Mouse (Mus musculus) erythroblast, embryonic 14.5 days (primary cell): ENCODE measurements around the gene Atat1. TPM values are rescaled to one million over a fixed set of nuclear protein-coding genes. Genes with fewer than 3 reads are reported as not detected.

Experiments used
- H3K27me3 ChIP-seq: 2 replicates; pipeline ENCODE4 v1.6.1; 2012; ENCODE audit warnings: inconsistent platforms; ENCODE audit not compliant: control insufficient read depth
- H3K36me3 ChIP-seq: 2 replicates; pipeline ENCODE4 v1.6.1; 2012; ENCODE audit warnings: mild to moderate bottlenecking, inconsistent platforms; ENCODE audit not compliant: control insufficient read depth
- H3K4me1 ChIP-seq: 2 replicates; pipeline ENCODE4 v1.6.1; 2012; ENCODE audit warnings: inconsistent platforms; ENCODE audit not compliant: control insufficient read depth
- H3K4me3 ChIP-seq: replicated peaks from 2 replicates; pipeline ENCODE3; 2012; ENCODE audit warnings: moderate library complexity, mild to moderate bottlenecking, inconsistent platforms
- H3K9me3 ChIP-seq: 2 replicates; pipeline ENCODE4 v1.6.1; 2012; ENCODE audit warnings: low read length, inconsistent platforms, mixed read lengths; ENCODE audit not compliant: control insufficient read depth
- GATA1 ChIP-seq: IDR thresholded peaks from 2 replicates; pipeline ENCODE4 v1.6.1; 2012; ENCODE audit warnings: low read length, inconsistent platforms, mixed read lengths
- TAL1 ChIP-seq: IDR thresholded peaks from 3 replicates; pipeline ENCODE4 v1.6.1; 2012; ENCODE audit warnings: low read length, inconsistent platforms, mixed read lengths
- polyA plus RNA-seq: library from polyadenylated mRNA; stranded (reverse); fragments of >175 nt; gene quantifications from 2 replicates; pipeline ENCODE4 v1.2.3, GENCODE M21; 2012

Gene Atat1
- polyA plus RNA-seq, 1 experiment = 1.1 TPM

GRCm38 (mm10) chr17:35909186-35909918 is 523 bp downstream of the Atat1 start:
- H3K4me1 ChIP-seq = peaks cover 45% of the 10 kb centered on the region
- peak overlapping the region; percentile 76 for H3K4me3 ChIP-seq
- no peaks in the 10 kb centered on the region for H3K27me3 ChIP-seq
- TF ChIP-seq TAL1 (no peak), GATA1 (no peak)
- no peaks in the 10 kb centered on the region for H3K9me3 ChIP-seq
- peaks cover 63% of the 10 kb centered on the region for H3K36me3 ChIP-seq

- H3K4me3 ChIP-seq = no peak overlapping the region
- H3K36me3 ChIP-seq = peaks cover 57% of the 10 kb centered on the region
Observed at GRCm38 (mm10) chr17:35907609-35908008, 2.3 kb downstream of the Atat1 start.

DNA sequence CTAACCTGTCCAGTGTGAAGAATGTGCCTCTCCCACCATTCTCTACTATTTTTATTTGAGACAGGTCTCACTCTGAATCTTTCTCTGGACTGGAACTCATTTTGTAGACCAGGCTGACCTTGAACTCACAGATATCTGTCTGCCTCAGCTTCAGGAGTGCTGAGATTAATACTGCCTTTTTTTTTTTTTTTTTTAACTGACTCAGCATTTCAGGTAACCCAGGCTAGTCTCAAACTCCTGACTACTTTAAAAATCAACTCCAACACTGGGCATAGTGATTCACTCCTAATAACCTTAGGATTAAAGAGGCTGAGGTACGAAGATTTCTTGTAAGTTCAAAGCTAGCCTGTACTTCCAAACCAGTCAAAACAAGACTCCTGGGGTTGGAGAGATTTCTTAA is 4.3 kb downstream of the Atat1 start:
- no peak overlapping the region for H3K4me3 ChIP-seq
- TF ChIP-seq GATA1 (no peak), TAL1 (no peak)
- no peaks in the 10 kb centered on the region for H3K9me3 ChIP-seq
- no peaks in the 10 kb centered on the region for H3K27me3 ChIP-seq
- H3K36me3 ChIP-seq = peaks cover 40% of the 10 kb centered on the region
- peaks cover 27% of the 10 kb centered on the region for H3K4me1 ChIP-seq

More at GRCm38 (mm10) chr17:35907609-35908008, 2.3 kb downstream of the Atat1 start:
- TF ChIP-seq TAL1 = no peak
- TF ChIP-seq GATA1 = no peak
- no peaks in the 10 kb centered on the region for H3K27me3 ChIP-seq
- no peaks in the 10 kb centered on the region for H3K9me3 ChIP-seq
- peaks cover 32% of the 10 kb centered on the region for H3K4me1 ChIP-seq

- no peak for TF ChIP-seq GATA1
- no peak for TF ChIP-seq TAL1
Observed at GRCm38 (mm10) chr17:35903992-35904355, 5.9 kb downstream of the Atat1 start.

GRCm38 (mm10) chr17:35903343-35903991 is 6.4 kb downstream of the Atat1 start:
- Histone ChIP-seq H3K4me3 (no peak overlapping the region), H3K36me3 (peaks cover 36% of the 10 kb centered on the region), H3K4me1 (peaks cover 18% of the 10 kb centered on the region), H3K27me3 (no peaks in the 10 kb centered on the region), H3K9me3 (no peaks in the 10 kb centered on the region)
- no peak for TF ChIP-seq TAL1
- TF ChIP-seq GATA1 = no peak

More at GRCm38 (mm10) chr17:35903992-35904355, 5.9 kb downstream of the Atat1 start:
- Histone ChIP-seq H3K4me3 (no peak overlapping the region), H3K9me3 (no peaks in the 10 kb centered on the region), H3K4me1 (peaks cover 21% of the 10 kb centered on the region), H3K27me3 (no peaks in the 10 kb centered on the region), H3K36me3 (peaks cover 38% of the 10 kb centered on the region)

DNA sequence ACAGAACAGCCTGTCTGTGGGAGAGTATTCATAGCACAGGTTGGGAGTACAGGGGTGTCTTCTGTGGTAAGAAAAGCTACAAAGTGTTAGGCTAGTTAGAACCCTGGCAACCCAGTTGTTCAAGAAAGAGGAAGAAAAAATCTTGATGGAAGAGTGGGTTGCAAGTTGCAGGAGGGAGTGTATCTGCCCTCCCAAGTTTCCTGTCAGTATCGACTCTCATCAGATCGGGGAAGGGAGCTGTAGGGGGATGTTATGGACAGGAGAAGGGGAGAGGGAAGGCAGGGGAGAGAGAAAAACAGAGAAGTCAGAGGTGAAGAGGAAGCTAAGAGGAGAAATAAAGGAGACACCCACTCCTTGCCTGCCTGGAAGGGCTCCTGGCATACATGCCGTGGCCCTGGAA is 9.2 kb downstream of the Atat1 start:
- no peaks in the 10 kb centered on the region for H3K27me3 ChIP-seq
- no peak overlapping the region for H3K4me3 ChIP-seq
- TF ChIP-seq TAL1 (no peak), GATA1 (no peak)
- peaks cover 40% of the 10 kb centered on the region for H3K4me1 ChIP-seq
- H3K36me3 ChIP-seq = peaks cover 25% of the 10 kb centered on the region
- H3K9me3 ChIP-seq = no peaks in the 10 kb centered on the region

DNA sequence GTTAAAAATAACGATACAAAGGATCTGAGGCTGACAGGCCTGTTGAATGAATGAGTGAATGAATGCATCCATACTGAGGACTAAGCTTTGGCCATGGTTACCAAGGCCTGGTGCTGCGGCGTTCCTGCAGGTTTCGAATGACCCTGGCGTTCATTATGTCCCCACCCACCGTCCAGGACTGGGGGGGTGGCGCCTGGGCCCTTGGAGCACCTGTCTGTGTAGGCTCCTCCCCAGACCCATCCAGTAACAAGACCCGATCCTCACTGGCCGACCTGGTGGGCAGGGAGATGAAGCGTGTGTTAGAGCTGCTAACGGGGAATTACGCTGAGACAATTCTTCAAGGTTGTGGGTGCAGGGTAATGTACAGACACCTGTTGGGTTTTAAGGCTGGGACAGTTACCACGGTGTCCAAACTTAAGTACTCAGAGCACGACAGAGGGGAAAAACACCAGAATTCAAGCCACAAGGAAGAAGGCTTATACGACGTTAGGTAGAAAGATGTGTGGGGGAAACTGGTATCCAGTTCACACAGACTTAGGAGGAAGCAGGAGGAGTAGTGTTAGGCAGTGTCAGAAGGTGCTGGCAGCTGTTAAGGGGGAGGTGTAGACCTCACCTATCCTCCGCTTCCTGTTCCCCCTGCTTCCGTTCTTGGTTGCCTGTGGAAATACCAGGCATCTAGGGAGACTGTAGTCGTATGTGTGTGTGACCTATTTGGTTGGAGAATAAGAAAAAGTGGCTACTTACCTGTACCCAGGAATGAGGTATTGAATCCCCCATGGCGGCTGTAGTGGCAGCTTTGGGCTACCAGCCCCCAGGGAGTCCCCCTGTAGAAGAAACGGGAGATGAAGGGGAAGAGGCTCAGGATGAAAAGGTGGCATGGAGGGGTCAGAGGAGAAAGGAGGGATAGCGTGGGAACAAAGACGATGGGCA is 12.0 kb downstream of the Atat1 start:
- TF ChIP-seq TAL1 = no peak
- no peak for TF ChIP-seq GATA1
- Histone ChIP-seq H3K4me1 (peaks cover 43% of the 10 kb centered on the region), H3K4me3 (peak overlapping the region; percentile 91), H3K36me3 (peaks cover 32% of the 10 kb centered on the region), H3K27me3 (no peaks in the 10 kb centered on the region), H3K9me3 (no peaks in the 10 kb centered on the region)

DNA sequence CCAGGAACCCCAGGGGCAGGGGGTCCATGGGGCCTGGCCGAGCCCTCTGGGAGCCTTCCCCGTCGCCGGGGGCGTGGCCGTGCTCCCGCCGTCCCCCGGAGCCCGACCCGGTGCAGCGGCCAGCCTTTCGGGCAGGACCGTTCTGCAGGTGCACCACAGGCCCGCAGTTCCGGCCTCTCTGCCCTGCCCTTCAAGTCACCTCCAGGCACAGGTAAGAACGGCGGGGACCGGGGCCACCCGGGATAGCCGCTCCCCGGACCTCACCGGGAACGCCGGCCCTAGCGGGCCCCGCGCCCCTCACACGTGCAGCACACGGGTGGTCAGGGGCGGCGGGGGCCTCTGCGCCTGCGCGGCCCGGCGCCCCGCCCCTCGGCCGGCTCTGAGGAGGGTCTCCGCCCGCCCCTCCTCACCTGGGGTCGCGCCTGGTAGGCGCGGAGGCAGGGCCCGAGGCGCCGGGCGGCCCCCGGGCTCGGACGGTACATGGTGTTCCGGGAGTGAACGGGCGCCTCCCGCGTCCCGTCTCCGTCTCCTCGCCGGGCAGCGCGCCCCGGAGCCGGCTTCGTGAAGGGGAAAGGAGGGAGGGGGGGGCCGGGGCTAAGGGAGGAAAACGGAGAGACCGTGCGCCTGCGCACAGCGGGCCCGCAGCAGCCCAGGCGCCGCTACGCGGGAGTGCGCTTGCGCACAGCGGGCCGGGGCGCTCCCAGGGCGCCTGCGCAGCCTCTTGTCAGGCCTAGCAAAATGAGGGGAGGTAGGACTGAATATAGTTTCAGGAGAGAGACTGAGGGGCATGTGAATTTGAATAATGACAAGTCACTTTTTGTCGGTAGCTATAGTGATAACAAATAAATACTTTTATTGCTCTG is 12.9 kb downstream of the Atat1 start, which contains the start of gene 2310061I04Rik:
TSS of gene 2310061I04Rik (minus strand) at position 651 of the 863 bp plus-strand sequence.
- no peak for TF ChIP-seq GATA1
- no peak for TF ChIP-seq TAL1
- peak within 1 kb of the TSS; percentile 91 for H3K4me3 ChIP-seq
- peaks cover 37% of the 10 kb centered on the region for H3K36me3 ChIP-seq
- H3K27me3 ChIP-seq = no peaks in the 10 kb centered on the region
- peaks cover 43% of the 10 kb centered on the region for H3K4me1 ChIP-seq
- H3K9me3 ChIP-seq = no peaks in the 10 kb centered on the region
